Mouse (Mus musculus) megakaryocyte, embryonic 14.5 days (primary cell): ENCODE measurements around the gene Prop1. TPM values are rescaled to one million over a fixed set of nuclear protein-coding genes. Genes with fewer than 3 reads are reported as not detected.

Experiments used
- H3K27me3 ChIP-seq: replicated peaks from 2 replicates; pipeline ENCODE3; 2012; ENCODE audit warnings: inconsistent platforms
- H3K36me3 ChIP-seq: replicated peaks from 2 replicates; pipeline ENCODE3; 2012; ENCODE audit warnings: low read length, inconsistent platforms, mixed read lengths
- H3K4me1 ChIP-seq: 2 replicates; pipeline ENCODE4 v1.6.1; 2012; ENCODE audit warnings: inconsistent platforms
- H3K4me3 ChIP-seq: replicated peaks from 2 replicates; pipeline ENCODE3; 2012; ENCODE audit warnings: moderate library complexity, mild to moderate bottlenecking, inconsistent platforms
- H3K9me3 ChIP-seq: 2 replicates; pipeline ENCODE4 v1.6.1; 2012; ENCODE audit warnings: inconsistent platforms
- FLI1 ChIP-seq: IDR thresholded peaks from 2 replicates; pipeline ENCODE4 v1.6.1; 2012; ENCODE audit warnings: low read length, inconsistent platforms, mixed read lengths
- GATA1 ChIP-seq: IDR thresholded peaks from 3 replicates; pipeline ENCODE4 v1.6.1; 2012; ENCODE audit warnings: mixed read lengths, low read length, inconsistent platforms, borderline replicate concordance
- polyA plus RNA-seq: library from polyadenylated mRNA; stranded (reverse); fragments of >175 nt; gene quantifications from 2 replicates; pipeline ENCODE4 v1.2.3, GENCODE M21; 2012; ENCODE audit warnings: low replicate concordance; ENCODE audit not compliant: insufficient read depth

The Prop1 gene
- polyA plus RNA-seq, 1 experiment, result not detected

DNA sequence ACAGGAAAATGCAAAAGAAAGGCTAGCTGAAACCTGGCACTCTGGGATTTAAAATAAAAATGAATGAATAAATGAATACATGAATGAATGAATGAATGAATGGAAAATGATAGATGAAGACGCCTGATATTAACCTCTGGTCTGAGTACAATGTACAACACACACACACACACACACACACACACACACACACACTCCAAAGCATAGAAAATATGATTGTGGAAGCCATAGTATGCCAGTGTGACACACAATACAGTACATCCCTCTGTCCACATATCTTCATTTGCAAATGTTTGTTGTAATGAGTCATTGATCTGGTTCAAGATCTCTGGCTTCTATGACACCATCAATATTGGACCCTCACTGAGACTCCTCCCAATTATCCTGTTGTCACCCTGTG, 21.5 kb downstream of the Prop1 start:
- TF ChIP-seq FLI1, result no peak
- no peak for TF ChIP-seq GATA1
- H3K36me3 ChIP-seq, result no peaks in the 10 kb centered on the region
- no peak overlapping the region for H3K4me3 ChIP-seq
- H3K27me3 ChIP-seq, result peaks cover 19% of the 10 kb centered on the region
- H3K9me3 ChIP-seq, result peaks cover 20% of the 10 kb centered on the region
- H3K4me1 ChIP-seq, result peaks cover 10% of the 10 kb centered on the region

DNA sequence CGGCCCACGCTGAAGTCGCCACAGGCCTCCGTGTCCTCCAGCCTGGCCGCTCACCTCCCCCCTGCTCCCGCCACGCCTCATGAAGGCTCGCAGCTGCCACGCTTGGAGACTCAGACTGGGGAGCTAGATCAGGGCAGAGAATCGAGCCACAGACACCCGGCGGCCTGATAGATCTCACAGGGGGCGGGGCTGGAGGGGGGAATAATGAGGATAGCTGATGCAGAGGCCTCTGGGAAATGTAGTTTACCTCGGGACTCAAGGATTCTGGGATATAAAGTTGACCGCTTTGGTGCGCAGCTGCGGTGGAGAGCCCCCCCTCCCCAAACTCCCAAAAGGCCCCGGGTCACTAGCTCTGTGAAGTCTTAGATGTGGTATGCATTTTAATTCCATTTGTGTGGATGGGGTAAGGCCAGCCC, 22.1 kb downstream of the Prop1 start, which contains the start of gene Zfp354b:
Gene Zfp354b, minus strand, starts transcription at position 183 of the 416 bp plus-strand sequence.
- no peak for TF ChIP-seq GATA1
- no peak for TF ChIP-seq FLI1
- H3K27me3 ChIP-seq, result peaks cover 19% of the 10 kb centered on the region
- peaks cover 16% of the 10 kb centered on the region; the same call in 1 of the 2 replicates for H3K9me3 ChIP-seq
- peak within 1 kb of the TSS; percentile 92 for H3K4me3 ChIP-seq
- no peaks in the 10 kb centered on the region for H3K36me3 ChIP-seq
- peaks cover 10% of the 10 kb centered on the region for H3K4me1 ChIP-seq

DNA sequence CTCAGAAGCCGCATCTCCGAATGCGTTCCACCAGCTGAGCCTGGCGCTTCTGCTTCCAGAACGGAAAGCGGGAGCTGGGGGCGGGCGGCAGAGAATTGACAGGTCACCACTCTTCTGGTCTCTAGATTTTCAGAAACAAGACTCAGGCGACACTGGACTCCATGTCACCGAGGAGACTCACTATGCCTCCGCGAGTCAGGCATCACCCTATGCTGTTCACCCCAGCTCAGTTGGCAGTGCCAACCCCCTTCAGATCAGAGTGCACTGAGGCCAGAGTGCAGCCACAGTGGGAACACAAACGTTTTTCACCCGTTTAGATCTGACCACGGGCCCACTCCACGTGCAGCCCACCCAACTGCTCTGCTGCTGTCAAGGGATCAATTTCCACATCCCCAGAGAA, 22.5 kb downstream of the Prop1 start:
- H3K9me3 ChIP-seq, result peaks cover 16% of the 10 kb centered on the region; the same call in 1 of the 2 replicates
- H3K4me3 ChIP-seq, result peak overlapping the region; percentile 92

DNA sequence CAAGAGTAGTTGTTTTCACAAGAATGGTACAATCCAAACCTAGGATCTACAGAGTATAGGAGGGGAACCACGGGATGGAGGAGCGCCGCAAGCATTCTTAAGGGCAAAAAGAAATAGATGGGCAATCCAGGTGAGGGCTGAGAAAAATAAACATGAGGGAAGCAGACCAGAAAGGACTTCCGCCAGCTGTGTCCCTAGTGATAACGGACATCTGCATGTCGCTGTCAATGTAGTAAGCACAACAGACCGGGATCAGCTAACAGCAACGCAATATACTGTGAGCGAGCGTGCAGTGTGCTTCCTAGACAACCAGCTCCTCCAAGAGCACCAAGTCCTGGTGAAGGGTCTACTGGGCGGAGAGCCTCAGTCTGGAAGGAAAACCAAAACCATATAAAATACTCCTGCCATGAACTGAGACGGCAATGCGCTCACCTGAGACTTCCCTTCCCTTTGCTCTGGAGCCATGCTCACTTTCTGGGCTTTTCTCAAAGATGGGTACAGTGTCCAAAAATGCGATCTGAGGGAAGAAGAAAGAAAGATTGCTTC, 23.0 kb downstream of the Prop1 start:
- H3K4me3 ChIP-seq, result peak overlapping the region; percentile 92

More for the DNA sequence above, 22.5 kb downstream of the Prop1 start:
- H3K36me3 ChIP-seq, result no peaks in the 10 kb centered on the region
- H3K4me1 ChIP-seq, result peaks cover 10% of the 10 kb centered on the region
- H3K27me3 ChIP-seq, result peaks cover 19% of the 10 kb centered on the region
- no peak for TF ChIP-seq FLI1
- TF ChIP-seq GATA1, result no peak

DNA sequence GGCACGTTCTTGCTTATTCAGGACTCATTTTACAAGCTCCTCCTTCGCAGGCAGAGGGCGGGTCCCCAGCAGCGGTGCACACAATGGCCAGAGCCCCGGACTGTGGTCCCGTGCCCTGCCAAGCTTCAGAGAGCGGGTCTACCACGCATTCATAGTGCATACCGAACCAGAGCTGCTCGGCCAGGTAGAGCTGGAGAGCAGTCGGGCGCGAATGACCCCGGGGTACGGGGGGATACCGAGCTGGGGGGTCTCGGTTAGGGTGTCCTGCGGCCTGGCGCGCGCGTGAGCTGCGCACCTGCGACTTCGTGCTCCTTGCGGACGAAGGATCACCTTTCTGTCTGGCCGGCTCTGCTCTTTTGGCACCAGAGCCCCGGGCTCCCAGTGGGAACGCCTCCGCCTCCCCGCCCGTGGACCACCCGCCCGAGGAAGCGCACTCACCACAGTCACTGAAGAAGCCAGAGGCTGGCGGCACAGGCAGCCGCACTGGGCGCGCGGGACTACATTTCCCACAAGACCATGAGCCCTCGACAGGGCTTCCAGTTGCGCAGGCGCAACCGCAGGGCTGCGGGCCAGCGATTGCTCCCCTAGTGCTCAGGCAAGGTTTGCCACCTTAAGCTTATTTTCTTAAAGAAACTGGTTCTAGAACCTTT, 37.8 kb downstream of the Prop1 start, which contains the start of gene Zfp2:
Gene Zfp2, minus strand, starts transcription at position 495 of the 650 bp plus-strand sequence.
- H3K9me3 ChIP-seq, result peaks cover 23% of the 10 kb centered on the region
- H3K36me3 ChIP-seq, result peaks cover 6% of the 10 kb centered on the region
- peak within 1 kb of the TSS; percentile 94 for H3K4me3 ChIP-seq
- H3K4me1 ChIP-seq, result peaks cover 6% of the 10 kb centered on the region
- peaks cover 3% of the 10 kb centered on the region for H3K27me3 ChIP-seq
- TF ChIP-seq FLI1 (no peak), GATA1 (no peak)

More for the DNA sequence above, 23.0 kb downstream of the Prop1 start:
- no peak for TF ChIP-seq GATA1
- no peak for TF ChIP-seq FLI1
- peaks cover 19% of the 10 kb centered on the region for H3K27me3 ChIP-seq
- H3K36me3 ChIP-seq, result no peaks in the 10 kb centered on the region
- peaks cover 10% of the 10 kb centered on the region for H3K4me1 ChIP-seq
- peaks cover 20% of the 10 kb centered on the region; the same call in 1 of the 2 replicates for H3K9me3 ChIP-seq

GRCm38 (mm10) chr11:50914461-50914860, 39.1 kb downstream of the Prop1 start:
- H3K4me3 ChIP-seq, result no peak overlapping the region
- H3K9me3 ChIP-seq, result peaks cover 31% of the 10 kb centered on the region
- peaks cover 3% of the 10 kb centered on the region for H3K27me3 ChIP-seq
- no peak for TF ChIP-seq FLI1
- no peak for TF ChIP-seq GATA1
- H3K4me1 ChIP-seq, result peaks cover 6% of the 10 kb centered on the region
- peaks cover 15% of the 10 kb centered on the region for H3K36me3 ChIP-seq

GRCm38 (mm10) chr11:50913301-50913700, 40.3 kb downstream of the Prop1 start:
- no peak for TF ChIP-seq FLI1
- no peak for TF ChIP-seq GATA1
- Histone ChIP-seq H3K36me3 (peaks cover 19% of the 10 kb centered on the region), H3K4me1 (peaks cover 6% of the 10 kb centered on the region), H3K9me3 (peaks cover 36% of the 10 kb centered on the region), H3K27me3 (peaks cover 3% of the 10 kb centered on the region), H3K4me3 (no peak overlapping the region)

DNA sequence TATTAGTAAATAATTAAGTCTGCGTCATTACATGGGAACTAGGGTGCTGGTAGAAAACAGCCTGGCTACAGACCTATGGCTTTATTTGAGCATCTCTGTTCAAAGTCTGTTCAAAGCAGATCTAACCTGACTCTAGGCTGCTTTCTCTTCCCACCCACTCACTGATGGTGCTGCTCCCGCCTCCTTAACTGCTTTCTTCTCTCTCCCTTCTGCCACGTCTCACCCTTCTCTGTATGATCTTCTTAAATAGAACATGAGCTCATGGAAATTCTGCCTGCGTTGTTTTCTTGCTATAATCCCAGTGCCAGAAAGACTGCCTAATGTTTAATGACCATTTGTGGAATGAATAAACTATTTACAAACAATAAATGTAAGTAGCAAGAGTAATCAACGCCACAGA, 45.4 kb downstream of the Prop1 start:
- TF ChIP-seq GATA1, result no peak
- no peak for TF ChIP-seq FLI1
- no peaks in the 10 kb centered on the region for H3K27me3 ChIP-seq

More for the DNA sequence above, 45.4 kb downstream of the Prop1 start:
- peaks cover 36% of the 10 kb centered on the region for H3K36me3 ChIP-seq
- no peak overlapping the region for H3K4me3 ChIP-seq
- H3K9me3 ChIP-seq, result peaks cover 58% of the 10 kb centered on the region
- H3K4me1 ChIP-seq, result no peaks in the 10 kb centered on the region

Other genes with a start within 250 kb of the Prop1 start
- gene Zfp354c, start 126.0 kb downstream of the Prop1 start, polyA plus RNA-seq, result not detected in 2 replicates
- not detected in 2 replicates for gene Zfp879, start 112.2 kb downstream of the Prop1 start, polyA plus RNA-seq
- 0.08 and 0.63 TPM in 2 replicates for gene Grm6, start 103.1 kb downstream of the Prop1 start, polyA plus RNA-seq
- not detected in 2 replicates for gene Zfp454, start 66.1 kb downstream of the Prop1 start, polyA plus RNA-seq
- not detected in 2 replicates for gene Zfp2, start 37.6 kb downstream of the Prop1 start, polyA plus RNA-seq
- not detected in 2 replicates for gene Zfp354b, start 22.1 kb downstream of the Prop1 start, polyA plus RNA-seq
- gene 4933414I15Rik, start 10.0 kb downstream of the Prop1 start, polyA plus RNA-seq, result not detected in 2 replicates
- not detected in 2 replicates for gene Olfr1378, start 12.8 kb upstream of the Prop1 start, polyA plus RNA-seq
- gene Olfr1377, start 28.2 kb upstream of the Prop1 start, polyA plus RNA-seq, result not detected in 2 replicates
- gene Olfr51, start 49.8 kb upstream of the Prop1 start, polyA plus RNA-seq, result not detected in 2 replicates
- gene Olfr54, start 60.5 kb upstream of the Prop1 start, polyA plus RNA-seq, result not detected in 2 replicates
- not detected in 2 replicates for gene Olfr1375, start 94.3 kb upstream of the Prop1 start, polyA plus RNA-seq
- gene Zfp354a, start 105.5 kb upstream of the Prop1 start, polyA plus RNA-seq, result not detected in 2 replicates